Mouse (Mus musculus) liver, adult 2 months (tissue): ENCODE measurements at regions not wholly inside any gene's neighbourhood (a gene's known extent, or its start where the extent isn't known, plus 50 kb on each side); places are given as distances from the start of the nearest gene placed in this dataset.

ENCODE experiments used
- DNase-seq: peaks from one replicate; pipeline ENCODE4 v3.0.0-alpha.2; 2011; ENCODE audit warnings: low read depth, low spot score; ENCODE audit errors: extremely low read depth
- H3K27ac ChIP-seq: fragments of 200-500 bp; replicated peaks from 2 replicates; pipeline ENCODE4 v1.5.1; 2012; ENCODE audit warnings: low read depth, mild to moderate bottlenecking, control low read depth, inconsistent platforms, low read length; ENCODE audit not compliant: insufficient read depth
- H3K27me3 ChIP-seq: fragments of 200-500 bp; 2 replicates; pipeline ENCODE4 v1.6.1; 2012; ENCODE audit warnings: mild to moderate bottlenecking, moderate library complexity, low read length, inconsistent platforms; ENCODE audit not compliant: control insufficient read depth, insufficient read depth
- H3K36me3 ChIP-seq: fragments of 200-500 bp; 2 replicates; pipeline ENCODE4 v1.6.1; 2012; ENCODE audit warnings: low read length, inconsistent platforms; ENCODE audit not compliant: control insufficient read depth, insufficient read depth
- H3K4me1 ChIP-seq: fragments of 200-500 bp; 2 replicates; pipeline ENCODE4 v1.6.1; 2011; ENCODE audit warnings: low read length; ENCODE audit not compliant: control insufficient read depth, insufficient read depth
- H3K4me3 ChIP-seq: fragments of 200-500 bp; 2 replicates; pipeline ENCODE4 v1.5.1; 2011; ENCODE audit warnings: low read depth, mild to moderate bottlenecking, control low read depth, low read length, moderate library complexity; ENCODE audit not compliant: insufficient read depth
- H3K79me2 ChIP-seq: fragments of 200-500 bp; 2 replicates; pipeline ENCODE4 v1.6.1; 2012; ENCODE audit warnings: inconsistent platforms, mild to moderate bottlenecking, low read length, moderate library complexity; ENCODE audit not compliant: control insufficient read depth, insufficient read depth
- H3K9ac ChIP-seq: fragments of 200-500 bp; 2 replicates; pipeline ENCODE4 v1.6.1; 2012; ENCODE audit warnings: low read depth, mild to moderate bottlenecking, control low read depth, inconsistent platforms, low read length
- CTCF ChIP-seq: fragments of 200-500 bp; IDR thresholded peaks from 2 replicates; pipeline ENCODE4 v1.5.1; 2011; ENCODE audit warnings: low read depth, low read length, control low read depth
- POLR2A ChIP-seq: fragments of 200-500 bp; IDR thresholded peaks from 2 replicates; pipeline ENCODE4 v1.6.1; 2011; ENCODE audit warnings: low read length, control low read depth; ENCODE audit not compliant: insufficient read depth; ENCODE audit errors: extremely low read depth
- WGBS: fragments of 180-500 bp; shearing (Covaris S2); methylation state at CpG from one replicate; pipeline ENCODE4 v1.1.7; 2018; 5-methylcytosine and 5-hydroxymethylcytosine counted together

- Histone ChIP-seq H3K4me3 (no peak overlapping the region), H3K79me2 (no peaks in the 10 kb centered on the region), H3K27ac (no peak overlapping the region), H3K27me3 (no peaks in the 10 kb centered on the region), H3K9ac (no peak overlapping the region), H3K36me3 (no peaks in the 10 kb centered on the region), H3K4me1 (no peaks in the 10 kb centered on the region)
- WGBS = 77% methylated on average over 7 of the region's 7 CpGs
- no peak for DNase-seq
- TF ChIP-seq CTCF = no peak
- TF ChIP-seq POLR2A = no peak
Observed at GRCm38 (mm10) chr1:163619831-163620230, 105.2 kb downstream of the Mettl11b start.

GRCm38 (mm10) chr1:163618132-163618531, 106.9 kb downstream of the Mettl11b start:
- Histone ChIP-seq H3K36me3 (no peaks in the 10 kb centered on the region), H3K27me3 (no peaks in the 10 kb centered on the region), H3K4me1 (no peaks in the 10 kb centered on the region), H3K27ac (no peak overlapping the region), H3K79me2 (no peaks in the 10 kb centered on the region), H3K4me3 (no peak overlapping the region), H3K9ac (no peak overlapping the region)
- 72% methylated on average over 3 of the region's 3 CpGs for WGBS
- no peak for TF ChIP-seq CTCF
- no peak for DNase-seq

GRCm38 (mm10) chr1:163616596-163616995, 108.4 kb downstream of the Mettl11b start:
- no peak overlapping the region for H3K9ac ChIP-seq
- no peak overlapping the region for H3K27ac ChIP-seq
- 60% methylated on average over 3 of the region's 3 CpGs for WGBS
- DNase-seq = no peak
- no peaks in the 10 kb centered on the region for H3K27me3 ChIP-seq
- H3K36me3 ChIP-seq = no peaks in the 10 kb centered on the region
- TF ChIP-seq POLR2A = no peak
- no peak for TF ChIP-seq CTCF
- H3K79me2 ChIP-seq = no peaks in the 10 kb centered on the region
- H3K4me3 ChIP-seq = no peak overlapping the region
- H3K4me1 ChIP-seq = no peaks in the 10 kb centered on the region

DNA sequence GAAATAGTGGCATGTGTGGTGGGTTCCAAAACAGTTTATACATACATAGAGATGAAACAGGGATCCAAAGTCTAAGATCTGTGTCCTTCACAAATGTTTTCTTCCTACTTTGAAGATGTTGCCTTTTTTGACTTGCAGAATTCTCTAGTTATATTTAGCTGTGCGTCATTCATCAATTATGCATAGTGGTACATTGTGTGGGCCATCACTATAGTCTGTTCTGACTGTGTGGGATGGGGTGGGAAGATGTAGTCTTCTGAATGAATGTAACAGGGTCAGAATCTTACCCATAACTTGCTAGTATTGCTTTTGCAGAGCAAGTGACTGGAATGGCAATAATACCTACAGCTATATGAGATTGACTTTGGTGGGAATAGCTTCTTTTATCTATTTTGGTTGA, 116.6 kb downstream of the Mettl11b start:
- H3K27ac ChIP-seq = no peak overlapping the region
- no peaks in the 10 kb centered on the region for H3K4me1 ChIP-seq
- no peaks in the 10 kb centered on the region for H3K27me3 ChIP-seq
- H3K36me3 ChIP-seq = no peaks in the 10 kb centered on the region
- no peak for TF ChIP-seq CTCF
- no peak for TF ChIP-seq POLR2A
- DNase-seq = no peak
- H3K79me2 ChIP-seq = no peaks in the 10 kb centered on the region
- 90% methylated on average over 1 of the region's 1 CpGs for WGBS
- H3K4me3 ChIP-seq = no peak overlapping the region
- no peak overlapping the region for H3K9ac ChIP-seq

DNA sequence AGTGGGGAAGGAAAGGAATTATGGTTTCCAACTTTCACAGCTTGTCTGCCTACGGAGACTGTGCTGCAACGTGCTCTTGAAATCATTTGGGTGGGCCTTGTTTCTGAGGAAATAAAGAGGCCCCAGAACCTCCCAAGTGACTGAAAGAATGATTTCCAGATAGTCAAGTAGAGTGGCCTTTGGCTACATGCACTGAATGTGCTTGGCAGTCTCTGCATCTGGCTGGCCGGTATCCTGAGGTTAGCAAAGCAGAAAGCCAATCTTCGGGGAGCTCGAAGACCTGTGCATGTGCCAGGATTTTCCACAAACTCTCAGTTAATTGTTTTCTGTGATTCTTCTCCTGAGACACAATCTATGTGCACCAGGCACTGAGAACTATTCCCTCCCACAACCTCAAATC, 117.3 kb downstream of the Mettl11b start:
- Histone ChIP-seq H3K27me3 (no peaks in the 10 kb centered on the region), H3K4me3 (no peak overlapping the region), H3K9ac (no peak overlapping the region), H3K27ac (no peak overlapping the region), H3K4me1 (no peaks in the 10 kb centered on the region), H3K79me2 (no peaks in the 10 kb centered on the region), H3K36me3 (no peaks in the 10 kb centered on the region)
- WGBS = 84% methylated on average over 5 of the region's 5 CpGs
- DNase-seq = no peak
- no peak for TF ChIP-seq CTCF
- no peak for TF ChIP-seq POLR2A

DNA sequence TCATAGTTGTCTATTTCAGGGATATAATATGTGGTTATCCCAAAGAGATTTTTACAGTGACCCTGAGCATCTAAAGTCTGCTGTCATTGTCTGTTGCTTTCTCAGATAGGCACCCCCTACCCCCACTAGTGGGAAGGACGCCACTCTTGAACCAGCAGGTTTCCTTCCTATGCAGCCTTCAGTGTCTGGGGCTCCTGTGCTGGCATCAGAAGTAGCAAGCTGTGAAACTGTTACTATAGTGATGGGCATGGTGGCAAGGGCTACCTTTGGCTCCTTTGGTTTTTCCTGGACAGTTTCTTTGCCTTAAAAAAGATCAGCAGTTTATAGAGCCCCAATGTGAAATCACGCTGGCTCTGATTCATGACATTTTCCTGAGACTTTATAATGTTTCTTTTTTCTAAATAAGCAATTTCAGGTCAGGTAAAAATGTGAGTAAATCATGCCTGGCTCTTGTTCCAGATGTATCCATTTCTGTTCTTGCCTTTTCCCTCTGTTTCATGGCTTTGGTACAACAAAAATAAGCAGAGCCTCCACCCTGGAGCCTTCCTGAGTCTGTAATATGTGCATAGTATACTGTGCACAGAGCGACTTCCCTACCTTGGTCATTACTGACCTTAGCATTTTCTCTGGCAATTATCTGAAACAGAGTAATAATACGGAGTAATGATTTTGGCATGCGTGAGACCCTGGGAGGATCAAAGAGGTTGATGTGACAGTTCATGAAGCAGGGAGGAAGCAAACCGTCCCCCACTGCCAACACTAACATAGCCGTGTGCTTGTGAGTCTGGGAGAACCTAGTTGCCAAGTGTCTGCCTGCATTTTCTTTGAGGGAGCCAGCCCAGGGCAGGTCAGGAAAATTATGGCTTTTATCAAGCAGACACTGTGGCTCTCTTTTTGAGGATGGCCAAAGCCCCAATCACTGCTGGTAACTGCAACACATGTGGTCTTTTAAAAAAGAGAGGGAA, 124.8 kb downstream of the Mettl11b start:
- Histone ChIP-seq H3K27ac (no peak overlapping the region), H3K27me3 (peaks cover 2% of the 10 kb centered on the region; the same call in 1 of the 2 replicates), H3K4me1 (no peaks in the 10 kb centered on the region), H3K36me3 (no peaks in the 10 kb centered on the region), H3K79me2 (no peaks in the 10 kb centered on the region), H3K9ac (no peak overlapping the region), H3K4me3 (no peak overlapping the region)
- DNase-seq = no peak
- 75% methylated on average over 7 of the region's 7 CpGs for WGBS
- TF ChIP-seq POLR2A (no peak), CTCF (no peak)
